Mouse (Mus musculus) left cerebral cortex, postnatal 4 days (tissue): ENCODE results near the gene Susd3. TPM values are rescaled to one million over a fixed set of nuclear protein-coding genes. Genes with fewer than 3 reads are reported as not detected.
A peak's percentile ranks its signal among the peaks of the same experiment; 100 is the strongest.

Experiments
- DNase-seq: peaks from one replicate; pipeline ENCODE4 v3.0.0-alpha.2; 2022
- intact Hi-C: fragments of 180-260 bp; cut with DNase I; formaldehyde crosslinking; loops from one replicate; pipeline ENCODE4 v1.15.1; 2025
- total RNA-seq, 2 experiments: library from RNA; stranded (reverse); gene quantifications; 2 replicates each; pipeline ENCODE4 v1.2.3; 2021

The Susd3 gene
- total RNA-seq, 2 experiments from 2014 or later = 0.54 to 0.58 TPM

- intact Hi-C loops = no loop called here
- DNase-seq = no peak
Measured at GRCm38 (mm10) chr13:49188219-49188965, 60.1 kb downstream of the Susd3 start.

- peak; percentile 88 for DNase-seq
- intact Hi-C loops = no loop called here
Measured at GRCm38 (mm10) chr13:49187288-49188218, 61.0 kb downstream of the Susd3 start, which contains the start of gene Ninj1. TSS of gene Ninj1 (plus strand) at chr13:49187485.

GRCm38 (mm10) chr13:49186798-49187287 is 61.7 kb downstream of the Susd3 start:
- no peak for DNase-seq

GRCm38 (mm10) chr13:49183646-49184045 is 64.9 kb downstream of the Susd3 start:
- intact Hi-C loops = no loop called here
- DNase-seq = no peak

More at GRCm38 (mm10) chr13:49186798-49187287, 61.7 kb downstream of the Susd3 start:
- intact Hi-C loops = no loop called here

- intact Hi-C loops = no loop called here
- no peak for DNase-seq
Measured at GRCm38 (mm10) chr13:49183161-49183560, 65.3 kb downstream of the Susd3 start.

- intact Hi-C loops = no loop called here
- DNase-seq = peak; percentile 72
Measured at GRCm38 (mm10) chr13:49181411-49181984, 67.0 kb downstream of the Susd3 start.

- intact Hi-C loops = no loop called here
- DNase-seq = no peak
Measured at GRCm38 (mm10) chr13:49180691-49181090, 67.8 kb downstream of the Susd3 start.

Other genes with a start within 250 kb of the Susd3 start
- 100 to 1,000 TPM; 134 to 137 TPM for gene Wnk2, start 100.7 kb downstream of the Susd3 start, total RNA-seq
- gene Ninj1, start 61.2 kb downstream of the Susd3 start, total RNA-seq = 10 to 100 TPM; 17.2 to 17.4 TPM
- 10 to 100 TPM in 1 of 2 experiments, 1 to 10 TPM in 1; 7.6 to 12.6 TPM for gene Card19, start 32.7 kb downstream of the Susd3 start, total RNA-seq
- gene Fgd3, start 71.6 kb upstream of the Susd3 start, total RNA-seq = 10 to 100 TPM; 19.8 to 27.2 TPM
- 10 to 100 TPM; 56.6 to 57.2 TPM for gene Bicd2, start 92.9 kb upstream of the Susd3 start, total RNA-seq
- gene Ippk, start 172.5 kb upstream of the Susd3 start, total RNA-seq = 10 to 100 TPM; 12.7 to 12.8 TPM
- 1 to 10 TPM; 2.4 to 2.8 TPM for gene Tes3-ps, start 244.6 kb upstream of the Susd3 start, total RNA-seq